Mouse (Mus musculus) midbrain, embryonic 12.5 days (tissue): ENCODE results near the gene Grm5. TPM values are rescaled to one million over a fixed set of nuclear protein-coding genes. Genes with fewer than 3 reads are reported as not detected.

Experiments used
- ATAC-seq: fragments of 200-750 bp; cut with Nextera tagmentation; 2 replicates; pipeline ENCODE4 v1.8.0; 2017; ENCODE audit warnings: low read depth, moderate TSS enrichment, moderate library complexity; ENCODE audit not compliant: low FRiP score
- H3K27ac ChIP-seq: fragments of 300-500 bp; sonication (generic); replicated peaks from 2 replicates; pipeline ENCODE4 v1.5.1; 2016; ENCODE audit warnings: mild to moderate bottlenecking
- H3K27me3 ChIP-seq: fragments of 300-500 bp; sonication (generic); 2 replicates; pipeline ENCODE4 v1.6.1; 2016; ENCODE audit warnings: mild to moderate bottlenecking
- H3K36me3 ChIP-seq: fragments of 300-500 bp; sonication (generic); 2 replicates; pipeline ENCODE4 v1.6.1; 2016
- H3K4me1 ChIP-seq: fragments of 300-500 bp; sonication (generic); 2 replicates; pipeline ENCODE4 v1.6.1; 2016
- H3K4me2 ChIP-seq: fragments of 300-500 bp; sonication (generic); replicated peaks from 2 replicates; pipeline ENCODE4 v1.6.1; 2016; ENCODE audit warnings: mild to moderate bottlenecking, moderate library complexity
- H3K4me3 ChIP-seq: fragments of 300-500 bp; sonication (generic); 2 replicates; pipeline ENCODE4 v1.5.1; 2016; ENCODE audit warnings: mild to moderate bottlenecking
- H3K9ac ChIP-seq: fragments of 300-500 bp; sonication (generic); replicated peaks from 2 replicates; pipeline ENCODE4 v1.6.1; 2016; ENCODE audit warnings: mild to moderate bottlenecking, moderate library complexity
- H3K9me3 ChIP-seq: fragments of 300-500 bp; sonication (generic); 2 replicates; pipeline ENCODE4 v1.6.1; 2016; ENCODE audit warnings: mild to moderate bottlenecking
- WGBS: fragments of 180-500 bp; shearing (Covaris S2); methylation state at CpG from one replicate; pipeline ENCODE4 v1.1.7; 2016; 5-methylcytosine and 5-hydroxymethylcytosine counted together
- polyA plus RNA-seq: library from polyadenylated mRNA; unstranded; fragments of >200 nt; fragmentation: Nextera tagmentation; extraction: Ambion mirVana; gene quantifications from 2 replicates; pipeline ENCODE4 v1.2.1, GENCODE M21; 2016

Grm5 gene
- 0.84 and 1.6 TPM in 2 replicates for polyA plus RNA-seq

GRCm38 (mm10) chr7:87583868-87584267, at the start of gene Grm5:
Gene Grm5 (plus strand): TSS chr7:87584168.
- Histone ChIP-seq H3K9me3 (no peaks in the 10 kb centered on the region), H3K4me3 (peak within 1 kb of the TSS; percentile 46), H3K4me2 (peak within 1 kb of the TSS; percentile 73), H3K27me3 (peaks cover 25% of the 10 kb centered on the region), H3K4me1 (no peaks in the 10 kb centered on the region), H3K9ac (peak within 1 kb of the TSS; percentile 58), H3K36me3 (no peaks in the 10 kb centered on the region), H3K27ac (no peak within 1 kb of the TSS)
- peak; percentile 27; the same call in 1 of the 2 replicates for ATAC-seq
- WGBS: 17% methylated on average over 2 of the region's 2 CpGs

- H3K9me3 ChIP-seq: no peaks in the 10 kb centered on the region
- no peak overlapping the region for H3K4me3 ChIP-seq
- no peaks in the 10 kb centered on the region for H3K27me3 ChIP-seq
- H3K27ac ChIP-seq: no peak overlapping the region
- ATAC-seq: no peak
- H3K4me2 ChIP-seq: no peak overlapping the region
- H3K36me3 ChIP-seq: no peaks in the 10 kb centered on the region
- no peaks in the 10 kb centered on the region for H3K4me1 ChIP-seq
- H3K9ac ChIP-seq: no peak overlapping the region
Measured at GRCm38 (mm10) chr7:87539031-87539430, 44.9 kb upstream of the Grm5 start.

GRCm38 (mm10) chr7:87565300-87565699, 18.7 kb upstream of the Grm5 start:
- no peak for ATAC-seq
- Histone ChIP-seq H3K4me3 (no peak overlapping the region), H3K9me3 (no peaks in the 10 kb centered on the region), H3K4me2 (no peak overlapping the region), H3K27me3 (no peaks in the 10 kb centered on the region), H3K27ac (no peak overlapping the region), H3K36me3 (no peaks in the 10 kb centered on the region), H3K4me1 (no peaks in the 10 kb centered on the region), H3K9ac (no peak overlapping the region)
- WGBS: 50% methylated on average over 1 of the region's 1 CpGs

GRCm38 (mm10) chr7:87566476-87566875, 17.5 kb upstream of the Grm5 start:
- no peak overlapping the region for H3K4me3 ChIP-seq
- ATAC-seq: 0 out of 2 replicates have a peak, but pooled peaks have one; percentile 54
- no peak overlapping the region for H3K9ac ChIP-seq
- no peaks in the 10 kb centered on the region for H3K36me3 ChIP-seq
- no peak overlapping the region for H3K27ac ChIP-seq
- H3K4me1 ChIP-seq: no peaks in the 10 kb centered on the region
- H3K27me3 ChIP-seq: no peaks in the 10 kb centered on the region
- H3K4me2 ChIP-seq: no peak overlapping the region
- no peaks in the 10 kb centered on the region for H3K9me3 ChIP-seq

- WGBS: under 1% methylated on average over 27 of the region's 28 CpGs
- Histone ChIP-seq H3K4me2 (peak overlapping the region; percentile 73), H3K4me1 (no peaks in the 10 kb centered on the region), H3K4me3 (peak overlapping the region; percentile 46), H3K27me3 (peaks cover 25% of the 10 kb centered on the region), H3K9me3 (no peaks in the 10 kb centered on the region), H3K36me3 (no peaks in the 10 kb centered on the region), H3K9ac (peak overlapping the region; percentile 58), H3K27ac (no peak overlapping the region)
- ATAC-seq: peak; percentile 97
Measured at GRCm38 (mm10) chr7:87584281-87584701, 323 bp downstream of the Grm5 start.

GRCm38 (mm10) chr7:87586271-87586937, 2.4 kb downstream of the Grm5 start:
- no peak for ATAC-seq
- H3K9ac ChIP-seq: no peak overlapping the region
- peaks cover 25% of the 10 kb centered on the region for H3K27me3 ChIP-seq
- 14% methylated on average over 10 of the region's 10 CpGs for WGBS
- no peak overlapping the region for H3K27ac ChIP-seq
- no peak overlapping the region for H3K4me3 ChIP-seq
- 0 out of 2 replicates have a peak overlapping the region, but pooled peaks have one; percentile 7 for H3K4me2 ChIP-seq
- no peaks in the 10 kb centered on the region for H3K36me3 ChIP-seq
- no peaks in the 10 kb centered on the region for H3K4me1 ChIP-seq
- H3K9me3 ChIP-seq: no peaks in the 10 kb centered on the region

GRCm38 (mm10) chr7:87587976-87588375, 4.0 kb downstream of the Grm5 start:
- Histone ChIP-seq H3K27me3 (peaks cover 25% of the 10 kb centered on the region), H3K36me3 (no peaks in the 10 kb centered on the region), H3K4me1 (no peaks in the 10 kb centered on the region), H3K9me3 (no peaks in the 10 kb centered on the region), H3K9ac (no peak overlapping the region), H3K4me2 (no peak overlapping the region), H3K4me3 (no peak overlapping the region), H3K27ac (no peak overlapping the region)
- WGBS: 29% methylated on average over 1 of the region's 1 CpGs
- ATAC-seq: no peak

- Histone ChIP-seq H3K27me3 (no peaks in the 10 kb centered on the region), H3K9me3 (no peaks in the 10 kb centered on the region), H3K9ac (no peak overlapping the region), H3K4me2 (no peak overlapping the region), H3K36me3 (no peaks in the 10 kb centered on the region), H3K4me1 (no peaks in the 10 kb centered on the region), H3K4me3 (no peak overlapping the region), H3K27ac (no peak overlapping the region)
- no peak for ATAC-seq
- 78% methylated on average over 2 of the region's 2 CpGs for WGBS
Measured at GRCm38 (mm10) chr7:87626251-87626650, 42.3 kb downstream of the Grm5 start.

- WGBS: 39% methylated on average over 1 of the region's 1 CpGs
- ATAC-seq: no peak
Measured at GRCm38 (mm10) chr7:87635530-87635929, 51.6 kb downstream of the Grm5 start.

GRCm38 (mm10) chr7:87650610-87651009, 66.6 kb downstream of the Grm5 start:
- ATAC-seq: no peak
- 74% methylated on average over 3 of the region's 3 CpGs for WGBS
- Histone ChIP-seq H3K4me2 (no peak overlapping the region), H3K27ac (no peak overlapping the region), H3K9me3 (no peaks in the 10 kb centered on the region), H3K27me3 (no peaks in the 10 kb centered on the region), H3K9ac (no peak overlapping the region), H3K36me3 (no peaks in the 10 kb centered on the region), H3K4me3 (no peak overlapping the region), H3K4me1 (no peaks in the 10 kb centered on the region)

More at GRCm38 (mm10) chr7:87635530-87635929, 51.6 kb downstream of the Grm5 start:
- no peaks in the 10 kb centered on the region for H3K4me1 ChIP-seq
- H3K9me3 ChIP-seq: no peaks in the 10 kb centered on the region
- H3K36me3 ChIP-seq: no peaks in the 10 kb centered on the region
- no peak overlapping the region for H3K9ac ChIP-seq
- no peaks in the 10 kb centered on the region for H3K27me3 ChIP-seq
- H3K4me3 ChIP-seq: no peak overlapping the region
- H3K4me2 ChIP-seq: no peak overlapping the region
- H3K27ac ChIP-seq: no peak overlapping the region

- Histone ChIP-seq H3K27ac (no peak overlapping the region), H3K9ac (no peak overlapping the region), H3K9me3 (no peaks in the 10 kb centered on the region), H3K27me3 (no peaks in the 10 kb centered on the region), H3K36me3 (no peaks in the 10 kb centered on the region), H3K4me3 (no peak overlapping the region), H3K4me1 (no peaks in the 10 kb centered on the region), H3K4me2 (no peak overlapping the region)
- WGBS: 72% methylated on average over 3 of the region's 3 CpGs
- no peak for ATAC-seq
Measured at GRCm38 (mm10) chr7:87661794-87662193, 77.8 kb downstream of the Grm5 start.

- Histone ChIP-seq H3K36me3 (no peaks in the 10 kb centered on the region), H3K4me1 (no peaks in the 10 kb centered on the region), H3K4me2 (no peak overlapping the region), H3K9ac (no peak overlapping the region), H3K4me3 (no peak overlapping the region), H3K9me3 (no peaks in the 10 kb centered on the region), H3K27ac (no peak overlapping the region), H3K27me3 (no peaks in the 10 kb centered on the region)
- no peak for ATAC-seq
- 82% methylated on average over 2 of the region's 2 CpGs for WGBS
Measured at GRCm38 (mm10) chr7:87664041-87664440, 80.1 kb downstream of the Grm5 start.

- Histone ChIP-seq H3K4me1 (no peaks in the 10 kb centered on the region), H3K27ac (no peak overlapping the region), H3K4me2 (no peak overlapping the region), H3K9me3 (no peaks in the 10 kb centered on the region), H3K27me3 (no peaks in the 10 kb centered on the region), H3K4me3 (no peak overlapping the region), H3K9ac (no peak overlapping the region), H3K36me3 (no peaks in the 10 kb centered on the region)
- no peak for ATAC-seq
- 87% methylated on average over 1 of the region's 1 CpGs for WGBS
Measured at GRCm38 (mm10) chr7:87716393-87716792, 132.4 kb downstream of the Grm5 start.
